Mouse (Mus musculus): ENCODE measurements around the gene St8sia4. TPM values are rescaled to one million over a fixed set of nuclear protein-coding genes. Genes with fewer than 3 reads are reported as not detected.

St8sia4 gene
- polyA plus RNA-seq (2014; fragmentation: Nextera tagmentation; extraction: Ambion mirVana): 0.84 and 1.0 TPM in 2 replicates

- H3K9ac ChIP-seq (ENCODE audit: low read depth, low read length): 0 out of 2 replicates have a peak within 1 kb of the TSS, but pooled peaks have one; percentile 16
- no peak within 1 kb of the TSS for H3K27ac ChIP-seq (ENCODE audit: low read depth, low read length)
- peak within 1 kb of the TSS; percentile 47 for H3K4me3 ChIP-seq (ENCODE audit: low read depth, low read length)
- under 1% methylated on average over 52 of the region's 52 CpGs for WGBS (ENCODE audit: insufficient replicate concordance)
- no peaks in the 10 kb centered on the region for H3K36me3 ChIP-seq (ENCODE audit: control insufficient read depth, insufficient read depth, low read length)
- H3K4me2 ChIP-seq: peak within 1 kb of the TSS; percentile 91
- peaks cover 17% of the 10 kb centered on the region for H3K27me3 ChIP-seq (ENCODE audit: control insufficient read depth, insufficient read depth, low read length)
- H3K9me3 ChIP-seq (replicated peaks; ENCODE audit: control insufficient read depth, low read length): no peaks in the 10 kb centered on the region
- ATAC-seq (replicated peaks; ENCODE audit: insufficient number of reproducible peaks, low FRiP score, low TSS enrichment): peak; percentile 90
- peaks cover 4% of the 10 kb centered on the region; the same call in 1 of the 2 replicates for H3K4me1 ChIP-seq (ENCODE audit: control insufficient read depth, insufficient read depth, low read length)
Measured at GRCm38 (mm10) chr1:95667435-95668252, at the start of gene St8sia4. TSS of gene St8sia4 (minus strand) at chr1:95667571.

- no peak for ATAC-seq (replicated peaks; ENCODE audit: insufficient number of reproducible peaks, low FRiP score, low TSS enrichment)
Measured at GRCm38 (mm10) chr1:95709181-95709580, 41.8 kb upstream of the St8sia4 start.

GRCm38 (mm10) chr1:95699903-95700302 lies 32.5 kb upstream of the St8sia4 start:
- Histone ChIP-seq H3K9me3 (replicated peaks; ENCODE audit: control insufficient read depth, low read length) (no peaks in the 10 kb centered on the region), H3K4me2 (no peak overlapping the region), H3K36me3 (ENCODE audit: control insufficient read depth, insufficient read depth, low read length) (no peaks in the 10 kb centered on the region), H3K27ac (ENCODE audit: low read depth, low read length) (no peak overlapping the region), H3K27me3 (ENCODE audit: control insufficient read depth, insufficient read depth, low read length) (no peaks in the 10 kb centered on the region), H3K4me3 (ENCODE audit: low read depth, low read length) (no peak overlapping the region), H3K9ac (ENCODE audit: low read depth, low read length) (no peak overlapping the region), H3K4me1 (ENCODE audit: control insufficient read depth, insufficient read depth, low read length) (no peaks in the 10 kb centered on the region)
- ATAC-seq (replicated peaks; ENCODE audit: insufficient number of reproducible peaks, low FRiP score, low TSS enrichment): no peak

More at GRCm38 (mm10) chr1:95709181-95709580, 41.8 kb upstream of the St8sia4 start:
- Histone ChIP-seq H3K9me3 (replicated peaks; ENCODE audit: control insufficient read depth, low read length) (no peaks in the 10 kb centered on the region), H3K27ac (ENCODE audit: low read depth, low read length) (no peak overlapping the region), H3K36me3 (ENCODE audit: control insufficient read depth, insufficient read depth, low read length) (no peaks in the 10 kb centered on the region), H3K9ac (ENCODE audit: low read depth, low read length) (no peak overlapping the region), H3K4me1 (ENCODE audit: control insufficient read depth, insufficient read depth, low read length) (no peaks in the 10 kb centered on the region), H3K4me2 (no peak overlapping the region), H3K27me3 (ENCODE audit: control insufficient read depth, insufficient read depth, low read length) (no peaks in the 10 kb centered on the region), H3K4me3 (ENCODE audit: low read depth, low read length) (no peak overlapping the region)
- WGBS (ENCODE audit: insufficient replicate concordance): 69% methylated on average over 3 of the region's 3 CpGs

GRCm38 (mm10) chr1:95674052-95674451 lies 6.7 kb upstream of the St8sia4 start:
- no peak overlapping the region for H3K9ac ChIP-seq (ENCODE audit: low read depth, low read length)
- no peak for ATAC-seq (replicated peaks; ENCODE audit: insufficient number of reproducible peaks, low FRiP score, low TSS enrichment)
- no peaks in the 10 kb centered on the region for H3K36me3 ChIP-seq (ENCODE audit: control insufficient read depth, insufficient read depth, low read length)
- no peak overlapping the region for H3K27ac ChIP-seq (ENCODE audit: low read depth, low read length)
- no peaks in the 10 kb centered on the region for H3K9me3 ChIP-seq (replicated peaks; ENCODE audit: control insufficient read depth, low read length)
- no peaks in the 10 kb centered on the region for H3K27me3 ChIP-seq (ENCODE audit: control insufficient read depth, insufficient read depth, low read length)
- no peaks in the 10 kb centered on the region for H3K4me1 ChIP-seq (ENCODE audit: control insufficient read depth, insufficient read depth, low read length)
- WGBS (ENCODE audit: insufficient replicate concordance): 77% methylated on average over 3 of the region's 3 CpGs
- no peak overlapping the region for H3K4me2 ChIP-seq
- H3K4me3 ChIP-seq (ENCODE audit: low read depth, low read length): no peak overlapping the region

- 5% methylated on average over 6 of the region's 6 CpGs for whole genome bisulfite sequencing (ENCODE audit: insufficient replicate concordance)
- no peaks in the 10 kb centered on the region for H3K36me3 ChIP-seq (ENCODE audit: control insufficient read depth, insufficient read depth, low read length)
- H3K9me3 ChIP-seq (replicated peaks; ENCODE audit: control insufficient read depth, low read length): no peaks in the 10 kb centered on the region
- H3K4me1 ChIP-seq (ENCODE audit: control insufficient read depth, insufficient read depth, low read length): peaks cover 4% of the 10 kb centered on the region; the same call in 1 of the 2 replicates
- H3K9ac ChIP-seq (ENCODE audit: low read depth, low read length): no peak overlapping the region
- ATAC-seq (replicated peaks; ENCODE audit: insufficient number of reproducible peaks, low FRiP score, low TSS enrichment): no peak
- H3K27me3 ChIP-seq (ENCODE audit: control insufficient read depth, insufficient read depth, low read length): peaks cover 17% of the 10 kb centered on the region
- H3K4me2 ChIP-seq: peak overlapping the region; percentile 91
- peak overlapping the region; percentile 47 for H3K4me3 ChIP-seq (ENCODE audit: low read depth, low read length)
- no peak overlapping the region for H3K27ac ChIP-seq (ENCODE audit: low read depth, low read length)
Measured at GRCm38 (mm10) chr1:95668253-95668805, 958 bp upstream of the St8sia4 start.

- Histone ChIP-seq H3K27ac (ENCODE audit: low read depth, low read length) (no peak overlapping the region), H3K9ac (ENCODE audit: low read depth, low read length) (no peak overlapping the region), H3K4me2 (peak overlapping the region; percentile 91), H3K4me3 (ENCODE audit: low read depth, low read length) (peak overlapping the region; percentile 47), H3K27me3 (ENCODE audit: control insufficient read depth, insufficient read depth, low read length) (peaks cover 17% of the 10 kb centered on the region), H3K36me3 (ENCODE audit: control insufficient read depth, insufficient read depth, low read length) (no peaks in the 10 kb centered on the region), H3K4me1 (ENCODE audit: control insufficient read depth, insufficient read depth, low read length) (peaks cover 4% of the 10 kb centered on the region; the same call in 1 of the 2 replicates), H3K9me3 (replicated peaks; ENCODE audit: control insufficient read depth, low read length) (no peaks in the 10 kb centered on the region)
- 0 out of 2 replicates have a peak, but pooled peaks have one; percentile 11 for ATAC-seq (replicated peaks; ENCODE audit: insufficient number of reproducible peaks, low FRiP score, low TSS enrichment)
- WGBS (ENCODE audit: insufficient replicate concordance): 3% methylated on average over 14 of the region's 14 CpGs
Measured at GRCm38 (mm10) chr1:95666541-95667320, 640 bp downstream of the St8sia4 start.

GRCm38 (mm10) chr1:95665951-95666484 lies 1.4 kb downstream of the St8sia4 start:
- WGBS (ENCODE audit: insufficient replicate concordance): 4% methylated on average over 17 of the region's 17 CpGs
- no peak overlapping the region for H3K9ac ChIP-seq (ENCODE audit: low read depth, low read length)
- no peak overlapping the region for H3K27ac ChIP-seq (ENCODE audit: low read depth, low read length)

More at GRCm38 (mm10) chr1:95665951-95666484, 1.4 kb downstream of the St8sia4 start:
- Histone ChIP-seq H3K4me1 (ENCODE audit: control insufficient read depth, insufficient read depth, low read length) (peaks cover 4% of the 10 kb centered on the region; the same call in 1 of the 2 replicates), H3K9me3 (replicated peaks; ENCODE audit: control insufficient read depth, low read length) (no peaks in the 10 kb centered on the region), H3K27me3 (ENCODE audit: control insufficient read depth, insufficient read depth, low read length) (peaks cover 17% of the 10 kb centered on the region), H3K4me2 (peak overlapping the region; percentile 91), H3K36me3 (ENCODE audit: control insufficient read depth, insufficient read depth, low read length) (no peaks in the 10 kb centered on the region), H3K4me3 (ENCODE audit: low read depth, low read length) (peak overlapping the region; percentile 47)
- no peak for ATAC-seq (replicated peaks; ENCODE audit: insufficient number of reproducible peaks, low FRiP score, low TSS enrichment)
